Mouse (Mus musculus): ENCODE data around the gene Spag6.

DNA sequence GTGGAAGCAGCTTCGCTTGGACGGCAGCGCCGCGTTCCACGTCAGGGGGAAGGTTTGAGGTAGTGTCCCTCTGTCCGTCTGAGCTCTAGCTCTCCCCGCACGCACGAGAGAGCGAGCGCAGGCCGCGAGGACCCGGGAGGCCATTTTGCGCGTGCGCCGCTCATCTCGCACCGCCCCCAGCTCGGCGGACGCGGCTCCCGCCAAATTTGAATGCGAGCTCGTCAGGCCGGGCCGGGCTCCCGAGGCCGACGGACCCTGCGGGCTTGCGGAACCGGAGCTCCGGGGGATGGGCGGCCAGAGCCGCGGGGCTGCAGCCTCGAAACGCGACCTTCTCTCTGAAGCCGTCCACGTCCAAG is 5.1 kb upstream of the Spag6 start:
- TF ChIP-seq POLR2A (IDR thresholded peaks at IDR 0.05; ENCODE audit: insufficient read depth, low read depth, low read length) (no peak), CTCF (IDR thresholded peaks at IDR 0.05; ENCODE audit: insufficient read depth, low read depth, low read length) (no peak)

Data from olfactory bulb, adult 2 months (tissue).